Mouse (Mus musculus): ENCODE measurements around the gene Mtcl1. TPM values are rescaled to one million over a fixed set of nuclear protein-coding genes. Genes with fewer than 3 reads are reported as not detected.

Mtcl1 gene
- polyA plus RNA-seq (2012): not detected in 2 replicates

DNA sequence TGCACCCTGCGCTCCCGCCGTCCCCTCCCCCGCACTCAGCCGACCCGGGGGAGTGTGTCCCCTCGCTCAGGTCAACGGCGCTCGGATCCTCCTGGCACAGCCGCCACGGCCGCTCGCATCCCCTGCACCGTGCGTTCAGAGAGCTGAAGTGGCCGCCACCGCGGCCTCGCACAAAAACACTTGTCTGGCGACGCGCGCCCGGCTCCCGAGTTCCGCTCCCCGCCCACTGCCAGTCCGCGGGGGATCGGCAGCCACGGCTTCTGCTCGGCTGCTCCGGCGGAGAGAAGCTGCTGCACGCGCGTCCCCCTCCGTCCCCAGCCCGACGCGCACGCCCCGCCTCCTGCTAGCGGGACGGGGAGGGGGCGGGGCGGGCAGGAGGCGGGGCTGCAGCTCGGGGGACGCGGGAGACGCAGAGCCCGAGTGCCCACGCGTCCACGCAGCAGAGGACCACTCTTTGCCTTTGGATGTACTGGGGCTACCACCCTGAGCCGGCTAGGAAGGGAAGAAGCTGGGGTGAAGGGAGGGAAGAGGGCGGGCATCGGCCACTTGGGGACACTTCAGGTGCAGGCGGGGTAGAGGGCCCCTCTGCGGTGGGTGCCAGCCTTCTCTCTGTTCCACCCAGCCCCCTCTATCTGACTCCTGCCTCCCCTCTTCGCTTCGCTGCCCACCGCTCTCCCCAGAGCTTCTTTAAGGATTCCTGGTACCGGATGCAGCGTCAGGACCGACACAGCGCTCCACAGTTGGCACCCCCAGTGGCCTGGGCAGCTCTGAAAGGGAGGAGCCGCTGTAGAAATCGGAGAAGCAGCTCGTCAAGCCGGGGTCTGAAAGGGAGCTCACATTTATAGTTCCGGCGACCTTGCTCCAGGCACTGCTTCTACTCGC, at the start of gene Mtcl1:
Gene Mtcl1 (minus strand): TSS at position 291 of the 882 bp plus-strand sequence.
- no peak for TF ChIP-seq GATA1 (IDR thresholded peaks at IDR 0.05; ENCODE audit: low read length)

DNA sequence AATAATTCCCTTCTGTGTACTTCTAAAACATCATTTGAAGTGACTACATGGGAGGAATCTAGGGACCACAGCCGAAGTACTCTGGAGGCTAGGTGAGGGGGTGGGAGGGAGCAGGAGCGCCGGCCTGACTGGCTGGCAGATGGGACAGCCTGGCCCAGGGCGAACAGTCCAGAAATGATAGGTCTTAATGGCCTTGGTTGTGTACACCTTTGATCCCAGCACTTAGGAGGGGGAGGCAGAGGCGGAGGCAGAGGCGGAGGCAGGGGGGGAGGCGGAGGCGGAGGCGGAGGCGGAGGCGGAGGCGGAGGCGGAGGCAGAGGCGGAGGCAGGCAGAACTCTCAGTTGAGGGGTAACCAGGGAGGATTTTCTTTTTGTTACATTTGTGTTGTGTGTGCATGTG, 49.0 kb upstream of the Mtcl1 start:
- no peak for TF ChIP-seq GATA1 (IDR thresholded peaks at IDR 0.05; ENCODE audit: low read length)

DNA sequence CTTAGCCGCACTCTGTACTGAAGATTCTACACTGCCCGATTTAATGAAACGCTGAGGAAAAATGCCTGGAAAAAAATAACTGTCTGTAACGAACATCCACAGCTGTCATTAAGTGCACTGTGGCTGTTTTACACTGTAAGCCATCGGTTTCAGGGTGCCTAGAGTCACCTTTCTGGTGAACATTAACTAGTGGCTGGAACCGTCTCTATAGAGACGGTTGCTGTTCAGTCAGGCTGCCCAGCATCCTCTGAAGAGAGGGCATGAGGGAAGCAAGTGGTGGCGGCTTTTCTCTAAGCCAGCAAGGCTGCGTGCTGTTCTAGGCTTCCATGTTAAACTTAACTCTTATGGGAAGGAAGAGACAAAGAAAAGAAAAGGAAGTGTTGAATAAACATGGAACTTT, 47.0 kb upstream of the Mtcl1 start:
- no peak for TF ChIP-seq GATA1 (IDR thresholded peaks at IDR 0.05; ENCODE audit: low read length)

DNA sequence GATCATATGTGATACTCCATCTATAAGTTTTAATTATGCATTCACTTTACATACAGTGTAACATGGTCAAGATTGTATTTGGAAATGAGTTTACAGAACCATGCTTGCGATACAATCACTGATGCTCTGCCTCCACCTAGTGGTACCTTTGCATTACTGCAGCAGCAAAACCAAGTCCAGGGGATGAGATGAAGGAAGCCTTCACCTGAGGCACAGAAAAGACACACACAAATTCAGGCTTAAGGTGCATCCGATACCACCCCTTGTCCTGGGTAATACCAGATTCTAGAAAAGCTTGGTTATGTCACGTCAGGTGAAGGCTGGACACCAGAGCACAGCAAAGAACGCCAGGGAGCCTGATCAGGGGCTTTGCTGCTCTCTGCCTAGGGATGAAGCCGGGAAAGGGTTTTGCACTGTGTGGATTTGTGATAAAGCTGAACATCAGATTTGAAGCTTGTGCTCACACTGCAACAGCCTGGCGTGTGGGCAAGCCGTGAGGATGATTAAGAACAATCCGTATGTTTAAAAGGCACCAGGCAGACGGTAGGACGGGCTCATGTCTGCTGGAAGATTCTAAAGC, 40.6 kb upstream of the Mtcl1 start:
- TF ChIP-seq GATA1 (IDR thresholded peaks at IDR 0.05; ENCODE audit: low read length): no peak

DNA sequence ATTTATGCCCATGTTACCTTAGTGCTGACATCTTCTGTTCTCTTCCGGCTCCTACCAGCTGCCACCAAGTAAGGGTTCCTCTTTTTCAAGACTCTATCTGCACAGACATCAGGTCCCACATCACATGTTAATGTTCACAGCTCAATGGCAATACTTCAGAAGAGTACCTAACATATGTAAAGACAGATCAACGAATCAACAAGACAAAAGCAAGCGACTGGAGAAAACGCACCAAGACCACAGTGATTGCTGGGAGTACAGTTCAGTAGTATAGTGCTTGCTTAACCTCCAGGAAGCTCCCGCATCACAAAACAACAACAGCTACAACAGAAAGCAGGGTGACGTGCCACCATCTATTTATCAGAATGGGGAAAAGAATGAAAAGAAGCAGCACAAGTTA, 37.0 kb upstream of the Mtcl1 start:
- TF ChIP-seq GATA1 (IDR thresholded peaks at IDR 0.05; ENCODE audit: low read length): no peak

DNA sequence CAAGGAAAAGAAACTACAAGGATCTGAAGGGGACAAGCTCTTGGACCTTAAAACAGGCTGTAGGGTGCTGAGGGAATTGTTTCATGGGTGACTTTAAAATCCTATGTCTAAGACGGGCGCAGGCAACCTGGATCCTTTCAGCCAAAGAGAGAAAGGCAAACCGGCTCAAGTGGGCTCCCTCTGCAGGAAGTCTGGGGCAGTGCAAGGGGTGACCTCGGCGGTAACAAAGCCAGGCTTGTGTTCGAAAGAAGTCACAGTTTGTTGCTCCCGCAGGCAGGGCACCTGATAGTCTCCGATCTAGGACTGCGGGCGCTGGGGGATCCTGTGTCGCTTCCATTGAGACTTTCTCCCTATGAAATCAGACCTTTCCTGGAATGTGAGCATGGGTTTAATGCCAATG, 36.2 kb upstream of the Mtcl1 start:
- no peak for TF ChIP-seq GATA1 (IDR thresholded peaks at IDR 0.05; ENCODE audit: low read length)

DNA sequence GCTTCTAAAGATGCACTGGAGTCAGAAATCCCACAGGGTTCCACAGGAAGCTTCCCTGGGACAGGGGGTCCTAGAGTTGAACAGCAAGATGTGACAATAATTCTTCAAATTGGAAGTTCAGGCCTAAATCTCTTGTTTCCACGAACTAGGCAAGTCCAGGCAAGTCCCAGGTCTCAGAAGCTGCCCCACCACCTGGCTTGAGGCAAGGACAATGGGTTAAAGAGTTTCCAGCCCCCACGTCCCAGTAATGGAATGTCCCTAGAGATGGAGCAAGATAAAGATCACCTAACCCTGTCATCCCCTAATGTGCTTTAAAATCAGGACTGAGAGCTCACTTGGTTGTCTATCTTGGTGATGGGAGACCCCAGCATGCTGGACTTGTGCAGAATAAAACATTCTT, 35.4 kb upstream of the Mtcl1 start:
- TF ChIP-seq GATA1 (IDR thresholded peaks at IDR 0.05; ENCODE audit: low read length): no peak

DNA sequence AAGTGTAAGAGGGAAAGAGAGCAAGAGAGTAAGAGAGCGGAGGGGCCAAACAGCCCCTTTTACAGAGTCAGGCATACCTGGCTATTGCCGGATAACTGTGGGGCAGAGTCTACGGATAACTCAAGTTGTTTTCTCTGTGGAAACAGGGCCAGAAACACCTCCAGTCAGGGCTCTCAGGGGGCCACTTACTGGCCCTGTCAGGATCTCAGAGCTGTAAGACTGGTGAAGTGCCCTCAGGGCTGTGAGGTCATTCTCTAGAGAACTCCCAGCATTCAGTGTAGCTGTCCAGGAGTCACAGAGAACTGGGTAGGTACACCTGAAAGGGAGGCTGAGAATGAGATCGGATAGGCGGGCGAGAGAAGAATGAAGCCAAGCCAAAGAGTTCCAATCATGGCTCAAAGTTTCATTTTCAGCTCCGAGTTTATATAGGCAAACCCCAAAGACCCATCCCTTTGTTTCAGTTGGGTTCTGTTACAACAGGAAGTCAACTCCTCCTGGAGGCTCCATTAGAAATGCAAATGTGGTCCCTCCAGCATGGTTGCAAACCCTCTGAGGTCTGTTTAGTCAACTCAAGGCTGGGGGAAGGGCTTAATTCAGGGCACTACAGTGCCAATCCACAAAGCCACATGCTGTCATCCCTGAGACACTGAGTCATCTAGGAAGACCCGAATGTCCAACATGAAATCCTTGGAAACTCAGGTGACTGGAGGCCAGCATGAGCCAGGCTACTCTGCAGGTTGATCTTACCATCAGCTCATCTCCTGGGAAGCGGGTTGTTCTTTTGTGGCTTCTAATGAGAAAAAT, 34.3 kb upstream of the Mtcl1 start:
- no peak for TF ChIP-seq GATA1 (IDR thresholded peaks at IDR 0.05; ENCODE audit: low read length)

DNA sequence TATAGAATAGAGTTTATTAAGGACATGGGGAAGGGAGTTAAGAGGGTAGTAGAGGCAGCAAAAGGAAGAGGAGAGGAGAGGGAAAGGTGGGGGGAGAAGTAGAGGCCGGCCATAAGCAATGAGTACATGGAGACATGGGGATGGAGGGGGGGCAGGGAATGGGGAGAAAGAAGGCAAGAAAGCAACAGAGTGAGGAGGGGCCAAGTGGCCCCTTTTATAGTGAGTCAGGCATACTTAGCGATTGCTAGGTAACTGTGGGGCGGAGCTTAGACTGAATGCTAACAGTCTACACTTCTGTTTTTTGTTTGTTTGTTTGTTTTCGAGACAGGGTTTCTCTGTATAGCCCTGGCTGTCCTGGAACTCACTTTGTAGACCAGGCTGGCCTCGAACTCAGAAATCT, 31.7 kb upstream of the Mtcl1 start:
- no peak for TF ChIP-seq GATA1 (IDR thresholded peaks at IDR 0.05; ENCODE audit: low read length)

DNA sequence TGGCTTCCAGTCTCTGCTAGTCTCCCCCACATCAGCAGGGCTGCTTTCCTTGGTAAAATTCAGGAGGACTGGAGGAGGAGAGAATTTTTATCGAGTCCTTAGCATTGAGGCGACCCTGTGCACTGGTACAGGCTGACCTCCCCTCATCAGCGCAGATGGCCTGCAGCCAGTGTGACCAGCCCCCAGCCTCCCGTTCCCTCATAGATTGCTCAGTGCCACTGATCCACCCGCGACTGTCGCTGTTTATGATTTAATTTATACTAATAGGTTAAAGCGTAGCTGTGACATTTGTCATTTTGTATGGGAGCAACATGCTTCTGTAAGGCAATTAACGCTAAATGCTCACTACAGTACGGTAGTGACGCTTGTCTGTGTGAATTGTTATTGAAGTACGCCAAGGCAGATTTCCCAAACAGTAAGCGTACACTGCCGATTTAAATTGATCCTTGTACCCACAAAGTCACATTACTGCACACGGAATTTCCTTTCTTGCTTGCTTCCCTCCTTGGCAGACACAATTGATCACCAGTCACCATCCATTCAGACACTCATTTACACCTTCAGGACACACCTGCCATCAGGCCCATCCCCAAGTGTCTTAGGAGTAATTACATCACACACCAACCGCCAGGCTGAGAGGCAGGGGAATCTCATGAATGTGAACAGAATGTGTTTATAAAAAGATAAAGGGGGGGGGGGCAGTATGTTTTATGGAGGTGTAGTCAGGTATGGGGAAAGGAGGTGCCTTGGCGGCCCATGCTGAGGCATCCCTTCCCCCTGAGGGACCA, 31.1 kb upstream of the Mtcl1 start:
- TF ChIP-seq GATA1 (IDR thresholded peaks at IDR 0.05; ENCODE audit: low read length): no peak

DNA sequence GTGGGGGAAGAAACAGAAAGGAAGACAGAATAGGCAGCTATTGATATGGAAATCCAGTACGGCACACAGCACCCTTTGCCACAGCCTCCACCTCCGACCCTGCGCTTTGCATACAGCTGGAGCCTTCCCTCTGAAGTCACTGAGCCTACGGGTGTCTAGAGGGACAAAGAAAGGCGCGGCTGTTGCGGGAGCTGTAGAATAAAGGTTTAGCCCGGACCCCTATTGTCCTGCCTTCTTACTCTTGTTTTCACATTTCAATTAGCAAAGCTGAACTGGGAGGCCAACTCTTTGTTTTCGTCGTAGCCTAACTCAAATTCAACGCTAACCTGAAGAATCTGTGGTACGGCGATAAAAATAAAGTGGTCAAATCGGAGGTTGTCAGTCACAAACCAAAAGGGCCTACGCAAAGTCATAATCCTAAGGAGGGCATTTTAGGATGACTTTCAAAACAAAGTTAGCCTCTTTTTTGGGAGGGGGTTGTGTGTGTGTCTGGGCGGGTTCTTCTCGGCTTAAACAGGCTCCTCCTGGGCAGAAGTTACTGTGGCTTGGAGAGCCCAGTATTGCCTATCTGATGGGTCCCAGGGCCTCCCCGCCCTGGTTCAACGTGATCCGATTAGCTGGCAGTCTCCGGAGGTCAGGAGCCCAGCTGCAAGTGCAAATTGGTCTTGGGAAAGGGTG, 30.4 kb upstream of the Mtcl1 start:
- TF ChIP-seq GATA1 (IDR thresholded peaks at IDR 0.05; ENCODE audit: low read length): no peak

DNA sequence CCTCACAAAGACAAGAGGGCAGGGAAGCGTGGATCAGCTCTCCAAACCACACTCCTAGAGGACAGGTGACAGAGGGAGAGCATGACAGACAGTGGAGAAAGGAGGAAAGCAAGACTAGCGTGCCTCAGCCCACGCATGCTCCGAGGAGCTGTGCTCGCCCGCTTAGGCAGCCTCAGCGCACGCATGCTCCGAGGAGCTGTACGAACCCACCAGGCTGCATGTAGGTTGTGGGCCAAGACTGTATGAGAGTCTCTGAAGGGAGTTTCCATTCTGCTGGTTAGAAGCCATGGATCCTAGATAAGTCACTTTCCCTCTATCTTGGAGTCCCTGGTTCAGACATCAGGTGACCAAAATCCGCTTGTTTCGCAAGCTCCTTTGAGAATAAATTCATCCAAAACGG, 29.8 kb upstream of the Mtcl1 start:
- TF ChIP-seq GATA1 (IDR thresholded peaks at IDR 0.05; ENCODE audit: low read length): no peak

DNA sequence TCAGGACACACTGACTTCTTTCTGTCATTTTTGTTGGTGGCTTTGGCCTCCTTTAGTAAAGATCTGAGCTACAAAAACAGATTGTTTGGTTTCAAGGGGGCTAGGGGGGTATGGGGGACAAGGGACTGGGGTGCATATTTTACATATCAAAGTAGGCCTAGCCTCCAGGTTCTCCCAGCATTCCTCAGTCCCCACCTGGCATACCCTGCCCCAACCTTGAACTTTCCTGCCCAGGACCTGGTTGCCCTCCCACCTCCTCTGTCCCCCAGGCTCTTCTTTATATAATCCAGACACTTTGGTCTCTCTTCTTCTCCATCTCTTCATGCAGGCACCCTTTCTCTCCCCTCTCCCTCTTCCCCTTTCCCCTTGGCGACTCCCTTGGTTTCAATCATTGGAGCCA, 23.7 kb upstream of the Mtcl1 start:
- no peak for TF ChIP-seq GATA1 (IDR thresholded peaks at IDR 0.05; ENCODE audit: low read length)

DNA sequence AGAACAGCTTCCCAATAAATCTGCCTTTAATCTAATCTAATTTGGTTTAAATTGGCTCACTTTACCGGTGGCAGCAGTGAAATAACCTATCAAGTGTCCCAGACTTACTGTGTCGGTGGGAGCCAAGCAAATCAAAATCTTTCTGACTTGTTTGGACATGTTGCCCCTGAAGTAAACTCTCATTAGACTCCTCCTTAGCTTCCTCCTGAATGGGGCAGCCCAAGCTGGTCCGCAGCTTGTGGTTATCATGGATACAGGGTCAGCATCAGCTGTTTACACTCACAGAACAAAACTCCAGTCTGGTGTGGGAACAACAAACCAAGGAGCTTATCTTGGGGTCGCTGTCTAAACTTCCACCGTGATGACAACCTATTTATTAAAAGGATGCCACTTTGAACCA, 22.2 kb upstream of the Mtcl1 start:
- no peak for TF ChIP-seq GATA1 (IDR thresholded peaks at IDR 0.05; ENCODE audit: low read length)

DNA sequence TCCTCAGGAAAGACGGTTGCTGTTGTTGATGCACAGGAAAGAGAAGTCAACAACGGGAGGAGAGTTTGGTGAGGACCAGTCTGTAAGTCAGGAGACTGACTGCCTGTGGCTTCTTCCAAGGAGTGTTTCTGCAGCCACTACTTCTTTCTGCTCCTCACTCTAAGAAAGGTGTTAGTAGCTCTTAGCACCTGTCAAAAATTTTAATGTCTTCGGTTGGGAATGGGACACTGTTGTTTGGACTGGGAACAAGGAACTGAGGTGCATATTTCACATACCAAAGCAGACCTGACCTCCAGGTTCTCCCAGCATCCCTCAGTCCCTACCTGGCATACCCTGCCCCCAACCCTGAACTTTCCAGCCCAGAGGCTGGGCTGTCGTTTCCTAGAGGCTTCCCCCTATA, 21.7 kb upstream of the Mtcl1 start:
- no peak for TF ChIP-seq GATA1 (IDR thresholded peaks at IDR 0.05; ENCODE audit: low read length)

Measured in G1E-ER4 (cell line).